Mouse (Mus musculus): ENCODE measurements around the gene Tdrd7. TPM values are rescaled to one million over a fixed set of nuclear protein-coding genes. Genes with fewer than 3 reads are reported as not detected.

Gene Tdrd7
- total RNA-seq, 2 experiments from 2014 or later: 12.6 to 15.4 TPM

- DNase-seq: no peak
These were observed 76.8 kb downstream of the Tdrd7 start for GRCm38 (mm10) chr4:46041761-46042504.

- peak; percentile 37 for DNase-seq
These were observed 77.3 kb downstream of the Tdrd7 start for GRCm38 (mm10) chr4:46042505-46042850.

GRCm38 (mm10) chr4:46043361-46043760, 78.2 kb downstream of the Tdrd7 start:
- DNase-seq: no peak

- DNase-seq: no peak
These were observed 82.8 kb downstream of the Tdrd7 start for GRCm38 (mm10) chr4:46047971-46048370.

- DNase-seq: no peak
These were observed 83.3 kb downstream of the Tdrd7 start for GRCm38 (mm10) chr4:46048418-46048817.

GRCm38 (mm10) chr4:46053323-46054107, 88.4 kb downstream of the Tdrd7 start:
- DNase-seq: no peak

- no peak for DNase-seq
These were observed 91.0 kb downstream of the Tdrd7 start for GRCm38 (mm10) chr4:46056163-46056562.

GRCm38 (mm10) chr4:46061259-46061962, 96.3 kb downstream of the Tdrd7 start:
- DNase-seq: no peak

GRCm38 (mm10) chr4:46063841-46064240, 98.7 kb downstream of the Tdrd7 start:
- DNase-seq: no peak

- no peak for DNase-seq
These were observed 99.1 kb downstream of the Tdrd7 start for GRCm38 (mm10) chr4:46064263-46064662.

GRCm38 (mm10) chr4:46064961-46065360, 99.8 kb downstream of the Tdrd7 start:
- no peak for DNase-seq

- no peak for DNase-seq
These were observed 100.7 kb downstream of the Tdrd7 start for GRCm38 (mm10) chr4:46065695-46066340.

- no peak for DNase-seq
These were observed 102.9 kb downstream of the Tdrd7 start for GRCm38 (mm10) chr4:46068060-46068459.

GRCm38 (mm10) chr4:46068573-46068972, 103.4 kb downstream of the Tdrd7 start:
- DNase-seq: no peak

- no peak for DNase-seq
These were observed 104.8 kb downstream of the Tdrd7 start for GRCm38 (mm10) chr4:46069851-46070482.

- no peak for DNase-seq
These were observed 107.5 kb downstream of the Tdrd7 start for GRCm38 (mm10) chr4:46072631-46073030.

GRCm38 (mm10) chr4:46073736-46074135, 108.6 kb downstream of the Tdrd7 start:
- DNase-seq: no peak

GRCm38 (mm10) chr4:46075664-46076063, 110.5 kb downstream of the Tdrd7 start:
- no peak for DNase-seq

- DNase-seq: no peak
These were observed 111.8 kb downstream of the Tdrd7 start for GRCm38 (mm10) chr4:46076892-46077291.

- DNase-seq: no peak
These were observed 115.1 kb downstream of the Tdrd7 start for GRCm38 (mm10) chr4:46080261-46080660.

- DNase-seq: no peak
These were observed 117.4 kb downstream of the Tdrd7 start for GRCm38 (mm10) chr4:46082555-46082954.

All from gastrocnemius, postnatal 10 days (tissue).